ENCODE assay signal across 8 mouse cellular contexts in genomic region chr11:88618005-88618501, GRCm38 (mm10).
DNase-seq lines count a peak whose midpoint lies in the region; ATAC-seq and TF ChIP-seq lines count a peak whose summit lies in the region.

No protein-coding gene starts in this region.

- H3K36me3 ChIP-seq in heart, embryonic 13.5 days, result peaks cover 7% of the 10 kb centered on the region; the same call in 1 of the 2 replicates
- H3K36me3 ChIP-seq in heart, embryonic 11.5 days (ENCODE audit: control insufficient read depth, insufficient read depth, low read length), result no peaks in the 10 kb centered on the region
- peaks cover 58% of the 10 kb centered on the region for H3K36me3 ChIP-seq in forebrain, embryonic 10.5 days (replicated peaks)
- H3K36me3 ChIP-seq in intestine, postnatal 0 days (ENCODE audit: control insufficient read depth, insufficient read depth), result no peaks in the 10 kb centered on the region
- H3K36me3 ChIP-seq in limb, embryonic 10.5 days, result peaks cover 50% of the 10 kb centered on the region

- TF ChIP-seq CTCF in intestine, postnatal 0 days (IDR thresholded peaks at IDR 0.05; ENCODE audit: low read depth), result no peak

- H3K27ac ChIP-seq in heart, embryonic 13.5 days (replicated peaks), result 0 out of 2 replicates have a peak overlapping the region, but pooled peaks have one; percentile 6
- H3K27ac ChIP-seq in heart, embryonic 11.5 days (ENCODE audit: low read depth, low read length), result no peak overlapping the region
- H3K27ac ChIP-seq in forebrain, embryonic 10.5 days, result peak overlapping the region; percentile 76
- H3K27ac ChIP-seq in intestine, postnatal 0 days (ENCODE audit: low read depth, low read length), result peak overlapping the region; percentile 41; the same call in 1 of the 2 replicates
- no peak overlapping the region for H3K27ac ChIP-seq in limb, embryonic 10.5 days

- no peaks in the 10 kb centered on the region for H3K9me3 ChIP-seq in heart, embryonic 13.5 days
- H3K9me3 ChIP-seq in heart, embryonic 11.5 days (replicated peaks; ENCODE audit: control insufficient read depth, low read length), result no peaks in the 10 kb centered on the region
- no peaks in the 10 kb centered on the region for H3K9me3 ChIP-seq in forebrain, embryonic 10.5 days
- H3K9me3 ChIP-seq in intestine, postnatal 0 days (ENCODE audit: control insufficient read depth), result no peaks in the 10 kb centered on the region
- no peaks in the 10 kb centered on the region for H3K9me3 ChIP-seq in limb, embryonic 10.5 days (replicated peaks)

- H3K4me2 ChIP-seq in heart, embryonic 13.5 days, result no peak overlapping the region
- no peak overlapping the region for H3K4me2 ChIP-seq in heart, embryonic 11.5 days
- H3K4me2 ChIP-seq in intestine, postnatal 0 days (replicated peaks; ENCODE audit: low read depth), result peak overlapping the region; percentile 44

- WGBS in heart, embryonic 13.5 days, result 73% methylated on average over 16 of the region's 16 CpGs
- 77% methylated on average over 16 of the region's 16 CpGs for WGBS in heart, embryonic 11.5 days (ENCODE audit: insufficient replicate concordance)
- 85% methylated on average over 16 of the region's 16 CpGs for WGBS in forebrain, embryonic 10.5 days
- 26% methylated on average over 16 of the region's 16 CpGs for WGBS in intestine, postnatal 0 days
- WGBS in limb, embryonic 10.5 days, result 83% methylated on average over 16 of the region's 16 CpGs

- no peak for ATAC-seq in heart, embryonic 13.5 days (ENCODE audit: extremely low read depth, insufficient number of reproducible peaks, low FRiP score, low TSS enrichment)
- ATAC-seq in heart, embryonic 11.5 days (replicated peaks; ENCODE audit: insufficient number of reproducible peaks, low FRiP score, low TSS enrichment), result no peak
- ATAC-seq in intestine, postnatal 0 days, result no peak

- H3K9ac ChIP-seq in heart, embryonic 13.5 days, result no peak overlapping the region
- no peak overlapping the region for H3K9ac ChIP-seq in heart, embryonic 11.5 days (ENCODE audit: low read depth, low read length)
- no peak overlapping the region for H3K9ac ChIP-seq in intestine, postnatal 0 days (ENCODE audit: low read depth, low read length)

- H3K4me3 ChIP-seq in heart, embryonic 13.5 days, result no peak overlapping the region
- no peak overlapping the region for H3K4me3 ChIP-seq in heart, embryonic 11.5 days (ENCODE audit: low read depth, low read length)
- no peak overlapping the region for H3K4me3 ChIP-seq in forebrain, embryonic 10.5 days
- no peak overlapping the region for H3K4me3 ChIP-seq in intestine, postnatal 0 days (ENCODE audit: low read depth, low read length)
- no peak overlapping the region for H3K4me3 ChIP-seq in limb, embryonic 10.5 days

- peaks cover 85% of the 10 kb centered on the region for H3K4me1 ChIP-seq in heart, embryonic 13.5 days
- peaks cover 69% of the 10 kb centered on the region for H3K4me1 ChIP-seq in heart, embryonic 11.5 days (ENCODE audit: control insufficient read depth, insufficient read depth, low read length)
- peaks cover 79% of the 10 kb centered on the region for H3K4me1 ChIP-seq in forebrain, embryonic 10.5 days
- H3K4me1 ChIP-seq in intestine, postnatal 0 days (replicated peaks; ENCODE audit: control insufficient read depth, insufficient read depth, low read length), result peaks cover 18% of the 10 kb centered on the region; the same call in 1 of the 2 replicates
- H3K4me1 ChIP-seq in limb, embryonic 10.5 days, result peaks cover 63% of the 10 kb centered on the region

- no peak for DNase-seq in forebrain, embryonic 10.5 days (ENCODE audit: extremely low spot score, low spot score)
- peak; percentile 76 for DNase-seq in lung, postnatal 36 days
- DNase-seq in spleen, postnatal 4 days (ENCODE audit: low spot score in 2 of 2), result no peak
- no peak for DNase-seq in thymus, postnatal 0 days (ENCODE audit: low spot score)
- no peak for DNase-seq in limb, embryonic 10.5 days (ENCODE audit: low spot score)

- H3K27me3 ChIP-seq in heart, embryonic 13.5 days (replicated peaks), result no peaks in the 10 kb centered on the region
- H3K27me3 ChIP-seq in heart, embryonic 11.5 days (ENCODE audit: control insufficient read depth, insufficient read depth, low read length), result no peaks in the 10 kb centered on the region
- H3K27me3 ChIP-seq in forebrain, embryonic 10.5 days (ENCODE audit: poor library complexity, severe bottlenecking), result no peaks in the 10 kb centered on the region
- H3K27me3 ChIP-seq in intestine, postnatal 0 days (replicated peaks; ENCODE audit: control insufficient read depth, insufficient read depth, low read length), result no peaks in the 10 kb centered on the region
- H3K27me3 ChIP-seq in limb, embryonic 10.5 days (ENCODE audit: low read depth, poor library complexity, severe bottlenecking), result no peaks in the 10 kb centered on the region

Comparison
In these comparisons a context has a peak if more than half of its experiments do, and no peak if none do; other contexts are left out.
1. H3K27ac ChIP-seq: peak in heart, embryonic 13.5 days (single experiment), forebrain, embryonic 10.5 days (single experiment) and intestine, postnatal 0 days (single experiment); none in heart, embryonic 11.5 days (single experiment) and limb, embryonic 10.5 days (single experiment).